Mouse (Mus musculus) skeletal muscle tissue, adult 2 months (tissue): Measurements from ENCODE around the gene Gm20388.

Source experiments
- DNase-seq: peaks from one replicate; pipeline ENCODE4 v3.0.0-alpha.2; 2012; ENCODE audit warnings: low read depth, low spot score

Gene Gm20388

GRCm38 (mm10) chr8:121847261-121847822 is 1936.7 kb downstream of the Gm20388 start:
- DNase-seq, result no peak

GRCm38 (mm10) chr8:121847987-121848386 is 1937.3 kb downstream of the Gm20388 start:
- DNase-seq, result no peak

- no peak for DNase-seq
These were observed 1937.9 kb downstream of the Gm20388 start for GRCm38 (mm10) chr8:121848495-121848894.

- no peak for DNase-seq
These were observed 1938.7 kb downstream of the Gm20388 start for GRCm38 (mm10) chr8:121849303-121849702.

- DNase-seq, result peak; percentile 53
These were observed 1939.4 kb downstream of the Gm20388 start for GRCm38 (mm10) chr8:121850018-121850417.

- DNase-seq, result no peak
These were observed 1939.8 kb downstream of the Gm20388 start for GRCm38 (mm10) chr8:121850436-121850820.

- DNase-seq, result peak; percentile 96
These were observed 1940.3 kb downstream of the Gm20388 start for GRCm38 (mm10) chr8:121850821-121851470.

- DNase-seq, result no peak
These were observed 1941.1 kb downstream of the Gm20388 start for GRCm38 (mm10) chr8:121851716-121852115.

- no peak for DNase-seq
These were observed 1941.8 kb downstream of the Gm20388 start for GRCm38 (mm10) chr8:121852464-121852863.

- no peak for DNase-seq
These were observed 1942.9 kb downstream of the Gm20388 start for GRCm38 (mm10) chr8:121853586-121853985.

- no peak for DNase-seq
These were observed 1945.6 kb downstream of the Gm20388 start for GRCm38 (mm10) chr8:121856071-121856746.

- DNase-seq, result peak; percentile 85
These were observed 1946.7 kb downstream of the Gm20388 start for GRCm38 (mm10) chr8:121857331-121857730.

GRCm38 (mm10) chr8:121857747-121858146 is 1947.1 kb downstream of the Gm20388 start:
- DNase-seq, result no peak

- no peak for DNase-seq
These were observed 1950.6 kb downstream of the Gm20388 start for GRCm38 (mm10) chr8:121861276-121861675.

- DNase-seq, result peak; percentile 42
These were observed 1951.3 kb downstream of the Gm20388 start for GRCm38 (mm10) chr8:121861806-121862548.

GRCm38 (mm10) chr8:121865356-121865755 is 1954.7 kb downstream of the Gm20388 start:
- no peak for DNase-seq

GRCm38 (mm10) chr8:121868196-121868595 is 1957.6 kb downstream of the Gm20388 start:
- DNase-seq, result no peak

GRCm38 (mm10) chr8:121868896-121869295 is 1958.3 kb downstream of the Gm20388 start:
- DNase-seq, result no peak

- DNase-seq, result no peak
These were observed 1959.5 kb downstream of the Gm20388 start for GRCm38 (mm10) chr8:121870190-121870589.

- no peak for DNase-seq
These were observed 1961.3 kb downstream of the Gm20388 start for GRCm38 (mm10) chr8:121871833-121872440.

- peak; percentile 56 for DNase-seq
These were observed 1963.4 kb downstream of the Gm20388 start for GRCm38 (mm10) chr8:121874031-121874430.

- DNase-seq, result no peak
These were observed 1964.4 kb downstream of the Gm20388 start for GRCm38 (mm10) chr8:121875045-121875444.
